Mouse (Mus musculus): Measurements from ENCODE around the gene Palld. TPM values are rescaled to one million over a fixed set of nuclear protein-coding genes. Genes with fewer than 3 reads are reported as not detected.

The Palld gene
- polyA plus RNA-seq, 1 experiment from 2014 or later = 123 TPM

GRCm38 (mm10) chr8:61908303-61909215, 6.1 kb upstream of the Palld start:
- H3K27ac ChIP-seq = no peak overlapping the region
- peak overlapping the region; percentile 4; the same call in 1 of the 2 replicates for H3K4me2 ChIP-seq
- peaks cover 4% of the 10 kb centered on the region; the same call in 1 of the 2 replicates for H3K4me1 ChIP-seq
- H3K36me3 ChIP-seq = no peaks in the 10 kb centered on the region
- no peak overlapping the region for H3K4me3 ChIP-seq
- H3K27me3 ChIP-seq = no peaks in the 10 kb centered on the region
- WGBS = 49% methylated on average over 13 of the region's 13 CpGs
- peak; percentile 84 for ATAC-seq (ENCODE audit: insufficient number of reproducible peaks, low FRiP score, low TSS enrichment, low read depth)
- no peak overlapping the region for H3K9ac ChIP-seq
- H3K9me3 ChIP-seq = no peaks in the 10 kb centered on the region

GRCm38 (mm10) chr8:61901028-61901717, 1.3 kb downstream of the Palld start:
- Histone ChIP-seq H3K27ac (no peak overlapping the region), H3K27me3 (no peaks in the 10 kb centered on the region), H3K4me1 (no peaks in the 10 kb centered on the region), H3K9ac (no peak overlapping the region), H3K36me3 (no peaks in the 10 kb centered on the region), H3K9me3 (no peaks in the 10 kb centered on the region), H3K4me2 (no peak overlapping the region), H3K4me3 (no peak overlapping the region)
- WGBS = 72% methylated on average over 6 of the region's 6 CpGs
- ATAC-seq (ENCODE audit: insufficient number of reproducible peaks, low FRiP score, low TSS enrichment, low read depth) = no peak

- WGBS = 81% methylated on average over 1 of the region's 1 CpGs
- no peak overlapping the region for H3K4me2 ChIP-seq
- H3K9me3 ChIP-seq = no peaks in the 10 kb centered on the region
- no peaks in the 10 kb centered on the region for H3K4me1 ChIP-seq
- H3K27ac ChIP-seq = no peak overlapping the region
- H3K9ac ChIP-seq = no peak overlapping the region
- no peak for ATAC-seq (ENCODE audit: insufficient number of reproducible peaks, low FRiP score, low TSS enrichment, low read depth)
- H3K36me3 ChIP-seq = no peaks in the 10 kb centered on the region
- H3K4me3 ChIP-seq = no peak overlapping the region
- H3K27me3 ChIP-seq = no peaks in the 10 kb centered on the region
Observed at GRCm38 (mm10) chr8:61897402-61897801, 5.1 kb downstream of the Palld start.

- no peaks in the 10 kb centered on the region for H3K9me3 ChIP-seq
- H3K27me3 ChIP-seq = no peaks in the 10 kb centered on the region
- H3K4me2 ChIP-seq = no peak overlapping the region
- H3K27ac ChIP-seq = no peak overlapping the region
- no peak overlapping the region for H3K4me3 ChIP-seq
- 82% methylated on average over 1 of the region's 1 CpGs for WGBS
- H3K36me3 ChIP-seq = no peaks in the 10 kb centered on the region
- H3K4me1 ChIP-seq = no peaks in the 10 kb centered on the region
- ATAC-seq (ENCODE audit: insufficient number of reproducible peaks, low FRiP score, low TSS enrichment, low read depth) = no peak
- no peak overlapping the region for H3K9ac ChIP-seq
Observed at GRCm38 (mm10) chr8:61896742-61897141, 5.7 kb downstream of the Palld start.

- H3K4me1 ChIP-seq = no peaks in the 10 kb centered on the region
- H3K4me2 ChIP-seq = no peak overlapping the region
- H3K9ac ChIP-seq = no peak overlapping the region
- H3K27me3 ChIP-seq = no peaks in the 10 kb centered on the region
- no peak overlapping the region for H3K27ac ChIP-seq
- 58% methylated on average over 2 of the region's 2 CpGs for WGBS
- H3K36me3 ChIP-seq = no peaks in the 10 kb centered on the region
- no peak for ATAC-seq (ENCODE audit: insufficient number of reproducible peaks, low FRiP score, low TSS enrichment, low read depth)
- H3K4me3 ChIP-seq = no peak overlapping the region
- H3K9me3 ChIP-seq = no peaks in the 10 kb centered on the region
Observed at GRCm38 (mm10) chr8:61894062-61894461, 8.4 kb downstream of the Palld start.

GRCm38 (mm10) chr8:61877607-61878006, 24.9 kb downstream of the Palld start:
- H3K36me3 ChIP-seq = no peaks in the 10 kb centered on the region
- H3K4me1 ChIP-seq = no peaks in the 10 kb centered on the region
- ATAC-seq (ENCODE audit: insufficient number of reproducible peaks, low FRiP score, low TSS enrichment, low read depth) = no peak
- H3K27ac ChIP-seq = no peak overlapping the region
- no peaks in the 10 kb centered on the region for H3K27me3 ChIP-seq
- 56% methylated on average over 7 of the region's 7 CpGs for WGBS
- no peak overlapping the region for H3K9ac ChIP-seq
- H3K9me3 ChIP-seq = no peaks in the 10 kb centered on the region
- no peak overlapping the region for H3K4me3 ChIP-seq
- no peak overlapping the region for H3K4me2 ChIP-seq

- H3K9ac ChIP-seq = no peak overlapping the region
- H3K9me3 ChIP-seq = no peaks in the 10 kb centered on the region
- H3K4me1 ChIP-seq = no peaks in the 10 kb centered on the region
- H3K4me2 ChIP-seq = no peak overlapping the region
- H3K4me3 ChIP-seq = no peak overlapping the region
- H3K36me3 ChIP-seq = no peaks in the 10 kb centered on the region
- WGBS = 9% methylated on average over 5 of the region's 5 CpGs
- no peak for ATAC-seq (ENCODE audit: insufficient number of reproducible peaks, low FRiP score, low TSS enrichment, low read depth)
- H3K27me3 ChIP-seq = no peaks in the 10 kb centered on the region
- no peak overlapping the region for H3K27ac ChIP-seq
Observed at GRCm38 (mm10) chr8:61875290-61875689, 27.2 kb downstream of the Palld start.

- H3K4me1 ChIP-seq = no peaks in the 10 kb centered on the region
- no peaks in the 10 kb centered on the region for H3K27me3 ChIP-seq
- H3K27ac ChIP-seq = no peak overlapping the region
- H3K36me3 ChIP-seq = no peaks in the 10 kb centered on the region
- H3K4me2 ChIP-seq = no peak overlapping the region
- H3K9ac ChIP-seq = no peak overlapping the region
- no peak for ATAC-seq (ENCODE audit: insufficient number of reproducible peaks, low FRiP score, low TSS enrichment, low read depth)
- no peak overlapping the region for H3K4me3 ChIP-seq
- H3K9me3 ChIP-seq = no peaks in the 10 kb centered on the region
- WGBS = 46% methylated on average over 9 of the region's 9 CpGs
Observed at GRCm38 (mm10) chr8:61873994-61874393, 28.5 kb downstream of the Palld start.

- ATAC-seq (ENCODE audit: insufficient number of reproducible peaks, low FRiP score, low TSS enrichment, low read depth) = no peak
- Histone ChIP-seq H3K9me3 (no peaks in the 10 kb centered on the region), H3K4me1 (0 out of 2 replicates have a peak, but pooled peaks cover 3% of the 10 kb centered on the region), H3K9ac (no peak overlapping the region), H3K27ac (no peak overlapping the region), H3K4me3 (no peak overlapping the region), H3K4me2 (no peak overlapping the region), H3K27me3 (no peaks in the 10 kb centered on the region), H3K36me3 (no peaks in the 10 kb centered on the region)
- WGBS = 83% methylated on average over 3 of the region's 3 CpGs
Observed at GRCm38 (mm10) chr8:61868481-61868880, 34.0 kb downstream of the Palld start.

- Histone ChIP-seq H3K27me3 (no peaks in the 10 kb centered on the region), H3K4me2 (no peak overlapping the region), H3K9me3 (no peaks in the 10 kb centered on the region), H3K4me3 (no peak overlapping the region), H3K27ac (no peak overlapping the region), H3K36me3 (no peaks in the 10 kb centered on the region), H3K9ac (no peak overlapping the region), H3K4me1 (0 out of 2 replicates have a peak, but pooled peaks cover 3% of the 10 kb centered on the region)
- no peak for ATAC-seq (ENCODE audit: insufficient number of reproducible peaks, low FRiP score, low TSS enrichment, low read depth)
- WGBS = 86% methylated on average over 1 of the region's 1 CpGs
Observed at GRCm38 (mm10) chr8:61866920-61867319, 35.6 kb downstream of the Palld start.

GRCm38 (mm10) chr8:61865365-61865764, 37.1 kb downstream of the Palld start:
- Histone ChIP-seq H3K27ac (no peak overlapping the region), H3K4me2 (no peak overlapping the region), H3K27me3 (no peaks in the 10 kb centered on the region), H3K9ac (no peak overlapping the region), H3K9me3 (no peaks in the 10 kb centered on the region), H3K36me3 (no peaks in the 10 kb centered on the region), H3K4me3 (no peak overlapping the region), H3K4me1 (0 out of 2 replicates have a peak, but pooled peaks cover 3% of the 10 kb centered on the region)
- no peak for ATAC-seq (ENCODE audit: insufficient number of reproducible peaks, low FRiP score, low TSS enrichment, low read depth)
- WGBS = 84% methylated on average over 7 of the region's 7 CpGs

GRCm38 (mm10) chr8:61851270-61851669, 51.2 kb downstream of the Palld start:
- no peak for ATAC-seq (ENCODE audit: insufficient number of reproducible peaks, low FRiP score, low TSS enrichment, low read depth)

More at GRCm38 (mm10) chr8:61851270-61851669, 51.2 kb downstream of the Palld start:
- Histone ChIP-seq H3K9me3 (no peaks in the 10 kb centered on the region), H3K27ac (no peak overlapping the region), H3K27me3 (no peaks in the 10 kb centered on the region), H3K4me2 (no peak overlapping the region), H3K9ac (no peak overlapping the region), H3K4me1 (no peaks in the 10 kb centered on the region), H3K36me3 (no peaks in the 10 kb centered on the region), H3K4me3 (no peak overlapping the region)
- 64% methylated on average over 4 of the region's 4 CpGs for WGBS

Measured in limb, embryonic 15.5 days (tissue).